Mouse (Mus musculus): ENCODE results near the gene Mtnr1b.

The Mtnr1b gene

GRCm38 (mm10) chr9:15802413-15803027 is 71.8 kb downstream of the Mtnr1b start:
- DNase-seq (ENCODE audit: low spot score in 2 of 2) = no peak

DNA sequence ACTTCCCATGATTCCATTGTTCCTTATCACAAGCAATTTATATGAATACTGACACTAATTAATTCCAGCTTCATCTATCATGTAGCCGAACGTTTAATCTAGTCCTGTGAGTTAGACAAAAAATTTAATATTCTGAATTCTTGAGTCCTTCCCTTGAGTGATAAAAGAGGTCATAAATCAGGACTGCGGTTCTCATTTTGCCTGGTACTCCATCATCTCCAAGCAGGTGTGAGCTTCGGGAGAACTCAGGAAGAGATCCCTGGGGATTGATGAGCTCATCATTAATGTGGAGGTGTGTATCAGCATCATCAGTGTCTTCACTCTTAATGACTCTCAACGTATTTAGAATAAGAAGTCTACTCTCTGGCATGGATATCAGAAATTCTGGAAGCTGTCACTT is 74.0 kb downstream of the Mtnr1b start:
- DNase-seq (ENCODE audit: low spot score in 2 of 2) = no peak

DNA sequence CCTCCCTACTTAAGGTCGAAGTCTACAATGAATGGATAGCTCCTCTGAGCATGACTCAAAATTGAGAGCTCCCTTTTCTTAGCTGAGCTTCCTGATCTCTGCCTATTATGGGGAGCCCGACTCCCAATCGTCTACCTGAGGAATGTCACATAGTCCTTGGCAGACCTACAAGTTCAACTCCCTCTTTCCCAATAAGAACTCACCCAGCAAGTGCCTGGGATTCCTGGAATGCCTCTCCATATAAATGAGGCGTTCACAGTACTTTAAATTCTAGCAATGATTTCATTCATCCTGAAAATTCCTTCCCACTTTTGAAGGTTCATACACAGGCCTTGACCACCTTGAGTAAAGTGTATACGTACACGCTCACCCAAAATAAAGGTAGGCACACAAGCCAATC is 79.9 kb downstream of the Mtnr1b start:
- DNase-seq (ENCODE audit: low spot score in 2 of 2) = no peak

GRCm38 (mm10) chr9:15792076-15792475 is 82.3 kb downstream of the Mtnr1b start:
- no peak for DNase-seq (ENCODE audit: low spot score in 2 of 2)

DNA sequence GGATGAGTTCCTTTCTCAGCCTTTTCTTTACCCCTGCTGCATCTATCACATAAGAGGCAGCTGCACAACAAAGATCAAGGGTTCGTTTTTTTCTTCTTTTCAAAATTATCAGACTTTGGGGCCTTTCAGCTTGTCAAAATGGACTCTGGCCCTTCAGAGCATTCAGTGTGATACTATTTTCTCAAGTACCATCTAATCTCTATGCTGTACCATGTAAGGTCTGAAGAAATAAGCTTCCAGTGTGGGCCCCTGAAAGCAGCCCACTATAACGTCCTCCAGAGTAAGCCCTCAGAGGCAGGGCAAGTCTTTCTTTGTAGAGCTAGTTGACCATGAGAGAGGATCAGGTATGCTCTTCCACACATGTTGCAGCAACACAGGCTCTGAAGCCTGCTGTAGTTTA is 87.7 kb downstream of the Mtnr1b start:
- DNase-seq (ENCODE audit: low spot score in 2 of 2) = no peak

GRCm38 (mm10) chr9:15786192-15786591 is 88.2 kb downstream of the Mtnr1b start:
- DNase-seq (ENCODE audit: low spot score in 2 of 2) = no peak

DNA sequence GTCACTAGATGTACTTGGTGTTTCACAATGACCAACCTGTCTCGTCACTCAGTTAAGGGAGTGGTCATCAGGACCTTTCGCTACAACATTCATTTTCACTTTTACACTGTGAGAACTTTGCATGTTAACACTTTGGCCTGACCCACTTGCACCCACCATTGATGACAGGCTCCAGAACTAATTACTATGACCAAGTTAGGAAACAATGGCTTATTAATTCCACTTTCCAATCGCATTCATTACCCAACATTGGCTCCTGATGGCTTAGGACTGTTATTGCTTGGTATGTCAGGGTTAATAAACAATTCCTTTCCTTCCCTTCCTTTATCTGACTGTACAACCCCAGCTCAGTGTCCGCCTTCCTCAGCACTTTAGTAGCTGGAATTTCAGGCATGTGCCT is 92.4 kb downstream of the Mtnr1b start:
- no peak for DNase-seq (ENCODE audit: low spot score in 2 of 2)

DNA sequence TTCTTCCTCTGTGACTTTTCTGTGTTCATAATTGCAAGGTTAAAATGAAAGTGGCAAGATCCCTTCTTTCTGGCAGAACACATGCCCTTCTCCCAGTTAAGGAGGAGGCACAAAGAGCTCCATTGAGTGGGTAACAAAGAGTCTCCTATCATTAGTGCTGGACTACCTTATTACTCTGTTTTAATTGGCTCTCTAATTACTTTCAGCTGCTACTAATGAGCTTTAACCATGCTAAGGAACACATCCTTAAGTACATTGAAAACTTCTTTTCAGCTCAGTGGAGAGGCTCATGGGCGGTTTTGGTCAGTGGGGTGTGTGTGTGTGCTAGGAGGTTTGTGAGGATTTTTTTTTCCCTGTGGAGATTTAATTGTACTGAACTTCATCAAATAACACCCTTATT is 99.4 kb downstream of the Mtnr1b start:
- no peak for DNase-seq (ENCODE audit: low spot score in 2 of 2)

Measured in urinary bladder, postnatal 36 days (tissue).